Mouse (Mus musculus) kidney, embryonic 15.5 days (tissue): ENCODE results near the gene Dhfr. TPM values are rescaled to one million over a fixed set of nuclear protein-coding genes. Genes with fewer than 3 reads are reported as not detected.
A peak's percentile ranks its signal among the peaks of the same experiment; 100 is the strongest.

ENCODE experiments used
- ATAC-seq: fragments of 200-750 bp; cut with Nextera tagmentation; replicated peaks from 2 replicates; pipeline ENCODE4 v1.8.0; 2017; ENCODE audit warnings: moderate TSS enrichment; ENCODE audit not compliant: low FRiP score
- H3K27ac ChIP-seq: fragments of 300-500 bp; sonication (generic); 2 replicates; pipeline ENCODE4 v1.5.1; 2015; ENCODE audit warnings: mild to moderate bottlenecking, inconsistent platforms
- H3K27me3 ChIP-seq: fragments of 300-500 bp; sonication (generic); 2 replicates; pipeline ENCODE4 v1.6.1; 2015; ENCODE audit warnings: inconsistent platforms
- H3K36me3 ChIP-seq: fragments of 300-500 bp; sonication (generic); 2 replicates; pipeline ENCODE4 v1.6.1; 2015; ENCODE audit warnings: inconsistent platforms
- H3K4me1 ChIP-seq: fragments of 300-500 bp; sonication (generic); 2 replicates; pipeline ENCODE4 v1.6.1; 2015; ENCODE audit warnings: inconsistent platforms
- H3K4me2 ChIP-seq: fragments of 300-500 bp; sonication (generic); 2 replicates; pipeline ENCODE4 v1.6.1; 2015; ENCODE audit warnings: moderate library complexity, mild to moderate bottlenecking, inconsistent platforms
- H3K4me3 ChIP-seq: fragments of 300-500 bp; sonication (generic); replicated peaks from 2 replicates; pipeline ENCODE4 v1.5.1; 2015; ENCODE audit warnings: mild to moderate bottlenecking, inconsistent platforms
- H3K9ac ChIP-seq: fragments of 300-500 bp; sonication (generic); 2 replicates; pipeline ENCODE4 v1.6.1; 2015; ENCODE audit warnings: mild to moderate bottlenecking, inconsistent platforms
- H3K9me3 ChIP-seq: fragments of 300-500 bp; sonication (generic); replicated peaks from 2 replicates; pipeline ENCODE4 v1.6.1; 2016; ENCODE audit warnings: inconsistent platforms
- WGBS: fragments of 180-500 bp; shearing (Covaris S2); methylation state at CpG from one replicate; pipeline ENCODE4 v1.1.7; 2015; ENCODE audit warnings: mixed read lengths; 5-methylcytosine and 5-hydroxymethylcytosine counted together
- polyA plus RNA-seq: library from polyadenylated mRNA; unstranded; fragments of >200 nt; fragmentation: Nextera tagmentation; extraction: Ambion mirVana; gene quantifications from 2 replicates; pipeline ENCODE4 v1.2.1, GENCODE M21; 2015

The Dhfr gene
- polyA plus RNA-seq = 22.0 and 22.9 TPM in 2 replicates

GRCm38 (mm10) chr13:92354456-92355271, at the start of gene Dhfr, which contains the start of gene Msh3:
Gene Dhfr, plus strand, starts transcription at chr13:92354726.
Gene Msh3, minus strand, starts transcription at chr13:92355003.
- H3K9me3 ChIP-seq = no peaks in the 10 kb centered on the region
- H3K4me3 ChIP-seq = peak within 1 kb of the TSS; percentile 73
- 1% methylated on average over 76 of the region's 76 CpGs for WGBS
- H3K27ac ChIP-seq = peak within 1 kb of the TSS; percentile 96
- no peaks in the 10 kb centered on the region for H3K27me3 ChIP-seq
- peak within 1 kb of the TSS; percentile 97 for H3K4me2 ChIP-seq
- H3K36me3 ChIP-seq = peaks cover 24% of the 10 kb centered on the region
- peak within 1 kb of the TSS; percentile 70 for H3K9ac ChIP-seq
- H3K4me1 ChIP-seq = peaks cover 24% of the 10 kb centered on the region
- peak; percentile 97 for ATAC-seq

- Histone ChIP-seq H3K4me3 (no peak within 1 kb of the TSS), H3K9me3 (no peaks in the 10 kb centered on the region), H3K27me3 (no peaks in the 10 kb centered on the region), H3K4me2 (no peak within 1 kb of the TSS), H3K36me3 (peaks cover 39% of the 10 kb centered on the region), H3K9ac (no peak within 1 kb of the TSS), H3K27ac (no peak within 1 kb of the TSS), H3K4me1 (peaks cover 4% of the 10 kb centered on the region; the same call in 1 of the 2 replicates)
- 96% methylated on average over 11 of the region's 11 CpGs for WGBS
- no peak for ATAC-seq
Measured at GRCm38 (mm10) chr13:92305680-92306079, 48.8 kb upstream of the Dhfr start, which contains the start of gene Gm20379. Gene Gm20379, plus strand, starts transcription at chr13:92305980.

DNA sequence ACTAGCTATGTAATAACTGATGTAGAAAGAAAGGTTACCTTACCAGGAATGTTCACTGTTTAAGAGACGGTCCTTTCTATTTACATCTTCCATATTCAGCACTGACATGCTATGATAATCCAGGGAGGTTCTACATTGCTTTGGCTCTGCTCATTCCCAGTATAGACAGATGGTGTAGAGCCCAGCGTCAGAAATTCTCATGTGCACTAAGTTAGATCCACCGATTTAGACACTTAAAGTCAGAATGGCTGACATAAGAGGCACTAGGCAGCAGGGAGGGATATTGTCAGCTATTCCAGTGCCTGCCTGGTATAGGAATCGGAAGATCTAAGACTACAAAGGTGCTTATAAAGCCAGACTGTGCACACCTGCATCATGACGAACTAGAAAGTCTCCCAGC, 39.9 kb upstream of the Dhfr start:
- no peak for ATAC-seq
- Histone ChIP-seq H3K9ac (no peak overlapping the region), H3K27me3 (no peaks in the 10 kb centered on the region), H3K4me2 (no peak overlapping the region), H3K9me3 (no peaks in the 10 kb centered on the region), H3K4me1 (no peaks in the 10 kb centered on the region), H3K36me3 (peaks cover 24% of the 10 kb centered on the region), H3K27ac (no peak overlapping the region), H3K4me3 (no peak overlapping the region)
- WGBS = 89% methylated on average over 5 of the region's 5 CpGs

GRCm38 (mm10) chr13:92320770-92321169, 33.8 kb upstream of the Dhfr start:
- H3K4me3 ChIP-seq = no peak overlapping the region
- no peak overlapping the region for H3K27ac ChIP-seq
- no peaks in the 10 kb centered on the region for H3K4me1 ChIP-seq
- 83% methylated on average over 5 of the region's 5 CpGs for WGBS
- no peak overlapping the region for H3K4me2 ChIP-seq
- no peaks in the 10 kb centered on the region for H3K9me3 ChIP-seq
- ATAC-seq = no peak
- no peaks in the 10 kb centered on the region for H3K27me3 ChIP-seq
- peaks cover 23% of the 10 kb centered on the region for H3K36me3 ChIP-seq
- H3K9ac ChIP-seq = no peak overlapping the region

DNA sequence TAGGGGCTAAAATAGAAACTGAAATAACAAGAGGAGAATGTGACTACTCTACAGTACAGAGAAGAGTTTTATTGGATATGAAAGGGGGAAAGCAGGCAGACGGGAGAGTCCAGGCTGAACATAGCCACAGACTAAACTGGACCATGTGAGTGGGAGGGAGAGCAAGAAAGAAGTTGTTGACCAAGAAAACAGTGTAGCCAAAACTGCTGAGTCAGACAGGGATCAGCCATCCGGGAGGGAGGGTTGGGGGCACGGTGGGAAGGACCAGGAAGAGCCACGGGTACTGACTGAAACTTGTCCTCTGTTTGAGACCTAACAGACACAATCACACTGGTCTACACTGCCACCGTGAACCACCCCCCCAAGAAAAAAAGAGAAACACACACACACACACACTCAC, 28.5 kb upstream of the Dhfr start:
- H3K4me2 ChIP-seq = no peak overlapping the region
- H3K4me3 ChIP-seq = no peak overlapping the region
- H3K9ac ChIP-seq = no peak overlapping the region
- no peaks in the 10 kb centered on the region for H3K27me3 ChIP-seq
- 46% methylated on average over 5 of the region's 5 CpGs for WGBS
- peaks cover 33% of the 10 kb centered on the region for H3K36me3 ChIP-seq
- no peak overlapping the region for H3K27ac ChIP-seq
- no peaks in the 10 kb centered on the region for H3K4me1 ChIP-seq
- ATAC-seq = no peak
- H3K9me3 ChIP-seq = no peaks in the 10 kb centered on the region

GRCm38 (mm10) chr13:92328000-92328399, 26.5 kb upstream of the Dhfr start:
- peaks cover 37% of the 10 kb centered on the region for H3K36me3 ChIP-seq
- no peak overlapping the region for H3K9ac ChIP-seq
- no peak overlapping the region for H3K4me2 ChIP-seq
- WGBS = 81% methylated on average over 2 of the region's 2 CpGs
- ATAC-seq = no peak
- peaks cover 4% of the 10 kb centered on the region; the same call in 1 of the 2 replicates for H3K4me1 ChIP-seq
- H3K4me3 ChIP-seq = no peak overlapping the region
- H3K27me3 ChIP-seq = no peaks in the 10 kb centered on the region
- no peak overlapping the region for H3K27ac ChIP-seq
- no peaks in the 10 kb centered on the region for H3K9me3 ChIP-seq

- no peak overlapping the region for H3K4me2 ChIP-seq
- ATAC-seq = no peak
- WGBS = 91% methylated on average over 3 of the region's 3 CpGs
- no peak overlapping the region for H3K27ac ChIP-seq
- no peak overlapping the region for H3K4me3 ChIP-seq
- no peak overlapping the region for H3K9ac ChIP-seq
- H3K36me3 ChIP-seq = peaks cover 38% of the 10 kb centered on the region
- H3K4me1 ChIP-seq = peaks cover 4% of the 10 kb centered on the region; the same call in 1 of the 2 replicates
- no peaks in the 10 kb centered on the region for H3K9me3 ChIP-seq
- H3K27me3 ChIP-seq = no peaks in the 10 kb centered on the region
Measured at GRCm38 (mm10) chr13:92330621-92331020, 23.9 kb upstream of the Dhfr start.

DNA sequence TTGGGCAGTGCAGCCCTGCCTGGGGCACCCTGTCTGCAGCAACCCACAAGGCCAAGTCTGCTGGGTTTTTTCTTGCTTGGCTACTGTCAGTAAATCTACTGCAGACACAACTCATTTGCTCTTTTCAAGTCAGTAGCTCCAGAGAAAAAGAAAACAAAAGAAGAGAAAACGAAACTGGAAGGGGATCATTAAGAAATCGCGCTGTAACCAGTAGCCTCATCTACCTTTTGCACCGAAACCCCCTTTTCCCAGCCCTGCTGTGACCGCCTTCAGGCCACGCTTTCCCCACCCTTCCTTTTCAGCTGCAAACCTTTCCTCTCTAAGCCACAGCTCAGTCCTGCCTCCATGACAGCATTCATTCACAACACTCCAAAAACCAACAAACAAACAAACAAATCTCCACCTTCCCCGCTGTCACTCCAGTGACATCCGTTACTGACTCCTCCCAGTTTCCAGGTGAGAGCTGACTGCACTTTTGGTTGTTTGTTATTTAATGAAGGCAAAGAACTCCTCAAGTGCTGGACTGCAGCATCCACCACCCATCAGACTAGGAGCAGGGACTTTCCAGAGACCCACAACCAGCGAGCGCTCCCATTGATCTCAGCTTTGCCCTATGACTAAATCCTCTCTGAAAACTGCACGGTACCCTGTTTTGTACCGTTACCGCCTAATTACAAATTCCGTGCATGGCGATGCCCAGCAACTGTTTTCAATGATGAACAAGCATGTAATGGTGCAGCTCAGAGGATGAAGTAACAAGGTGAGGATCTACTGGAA, 22.2 kb upstream of the Dhfr start:
- Histone ChIP-seq H3K4me2 (no peak overlapping the region), H3K4me1 (peaks cover 4% of the 10 kb centered on the region; the same call in 1 of the 2 replicates), H3K27me3 (no peaks in the 10 kb centered on the region), H3K27ac (no peak overlapping the region), H3K9me3 (no peaks in the 10 kb centered on the region), H3K9ac (no peak overlapping the region), H3K36me3 (peaks cover 37% of the 10 kb centered on the region), H3K4me3 (no peak overlapping the region)
- ATAC-seq = no peak
- 83% methylated on average over 15 of the region's 15 CpGs for WGBS

DNA sequence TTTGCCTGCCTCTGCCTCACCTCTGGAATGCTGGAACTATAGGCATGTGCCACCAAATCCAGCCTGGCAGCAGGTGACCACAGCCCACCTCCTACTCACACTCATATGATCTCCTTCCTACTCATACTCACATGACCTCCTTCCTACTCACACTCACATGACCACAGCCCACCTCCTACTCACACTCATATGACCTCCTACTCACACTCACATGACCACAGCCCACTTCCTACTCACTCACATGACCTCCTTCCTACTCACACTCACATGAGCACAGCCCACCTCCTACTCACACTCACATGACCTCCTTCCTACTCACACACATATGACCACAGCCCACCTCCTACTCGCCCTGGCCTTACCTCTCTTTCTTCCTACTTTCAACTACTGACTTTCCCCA, 17.7 kb upstream of the Dhfr start:
- Histone ChIP-seq H3K4me2 (no peak overlapping the region), H3K27me3 (no peaks in the 10 kb centered on the region), H3K4me1 (peaks cover 4% of the 10 kb centered on the region; the same call in 1 of the 2 replicates), H3K9me3 (no peaks in the 10 kb centered on the region), H3K4me3 (no peak overlapping the region), H3K9ac (no peak overlapping the region), H3K36me3 (peaks cover 30% of the 10 kb centered on the region), H3K27ac (no peak overlapping the region)
- no peak for ATAC-seq
- 90% methylated on average over 1 of the region's 1 CpGs for WGBS

GRCm38 (mm10) chr13:92337773-92338462, 16.6 kb upstream of the Dhfr start:
- Histone ChIP-seq H3K4me3 (no peak overlapping the region), H3K27ac (no peak overlapping the region), H3K9me3 (no peaks in the 10 kb centered on the region), H3K4me2 (no peak overlapping the region), H3K36me3 (peaks cover 37% of the 10 kb centered on the region), H3K9ac (no peak overlapping the region), H3K4me1 (no peaks in the 10 kb centered on the region), H3K27me3 (no peaks in the 10 kb centered on the region)
- 81% methylated on average over 6 of the region's 6 CpGs for WGBS
- no peak for ATAC-seq

- Histone ChIP-seq H3K36me3 (peaks cover 53% of the 10 kb centered on the region), H3K9me3 (no peaks in the 10 kb centered on the region), H3K4me2 (no peak overlapping the region), H3K9ac (no peak overlapping the region), H3K27ac (no peak overlapping the region), H3K27me3 (no peaks in the 10 kb centered on the region), H3K4me1 (no peaks in the 10 kb centered on the region), H3K4me3 (no peak overlapping the region)
- 76% methylated on average over 3 of the region's 3 CpGs for WGBS
- ATAC-seq = no peak
Measured at GRCm38 (mm10) chr13:92339787-92340186, 14.7 kb upstream of the Dhfr start.
